ENCODE assay signal across 20 mouse cellular contexts in the genomic region with DNA sequence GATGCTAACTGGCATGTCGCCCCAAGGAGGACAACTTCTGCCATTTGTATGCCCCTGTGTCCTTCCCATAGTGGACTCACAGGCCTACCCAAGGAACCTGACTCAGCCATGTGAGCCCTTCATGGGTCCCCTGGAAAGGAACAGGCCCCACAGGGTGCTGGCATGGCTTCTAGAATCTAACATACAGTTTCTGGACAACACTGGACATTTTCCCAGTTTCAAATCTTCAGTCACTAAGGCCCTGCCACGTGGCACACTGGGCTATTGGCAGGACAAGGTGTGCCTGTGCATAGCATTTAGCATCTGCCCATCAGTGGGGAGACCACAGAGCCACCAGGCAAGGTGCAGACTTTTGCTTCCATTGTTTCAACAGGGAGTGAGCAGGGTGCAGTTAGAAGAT. TPM values are rescaled to one million over a fixed set of nuclear protein-coding genes. Genes with fewer than 3 reads are reported as not detected.
DNase-seq lines count a peak whose midpoint lies in the region; ATAC-seq and TF ChIP-seq lines count a peak whose summit lies in the region.
"Had no signal": no experiment of that assay in that cellular context is flagged by ENCODE, and none has a peak within 500 bp of the region (broad histone marks: within the 10 kb centered on the region; RNA-seq: fewer than 3 reads in every experiment).

No protein-coding gene starts in this region.

- no peak for TF ChIP-seq POLR2A in embryonic fibroblast, embryonic 13.5 days (IDR thresholded peaks at IDR 0.05; ENCODE audit: low read depth, low read length)

- H3K4me3 ChIP-seq in forebrain, embryonic 10.5 days: no peak overlapping the region
- no peak overlapping the region for H3K4me3 ChIP-seq in forebrain, embryonic 15.5 days
- H3K4me3 ChIP-seq in hindbrain, embryonic 15.5 days: no peak overlapping the region
- no peak overlapping the region for H3K4me3 ChIP-seq in hindbrain, embryonic 11.5 days (ENCODE audit: low read depth, low read length)
- no peak overlapping the region for H3K4me3 ChIP-seq in embryonic fibroblast, embryonic 13.5 days (ENCODE audit: insufficient read depth, low read length)
- H3K4me3 ChIP-seq: layer of hippocampus, adult 2 months; stomach, embryonic 15.5 days had no signal

- DNase-seq in forebrain, embryonic 10.5 days (ENCODE audit: extremely low spot score, low spot score): no peak
- DNase-seq in hindbrain, embryonic 11.5 days (ENCODE audit: low spot score): no peak
- peak; percentile 48 for DNase-seq in adipocyte (ENCODE audit: low spot score)
- DNase-seq in spleen, postnatal 10 days (ENCODE audit: low spot score in 2 of 2): no peak
- DNase-seq: adrenal gland, postnatal 10 days; kidney, adult 2 months; kidney, postnatal 10 days; layer of hippocampus, postnatal 36 days; lung, adult 2 months; midbrain, embryonic 14.5 days; right cerebral cortex, postnatal 14 days; spleen, adult 18-20 months; thymus, adult 2 months had no signal

- peaks cover 41% of the 10 kb centered on the region for H3K4me1 ChIP-seq in forebrain, embryonic 10.5 days
- H3K4me1 ChIP-seq in forebrain, embryonic 15.5 days: peaks cover 13% of the 10 kb centered on the region
- H3K4me1 ChIP-seq in hindbrain, embryonic 15.5 days (replicated peaks): peaks cover 24% of the 10 kb centered on the region
- peaks cover 6% of the 10 kb centered on the region; the same call in 1 of the 2 replicates for H3K4me1 ChIP-seq in hindbrain, embryonic 11.5 days (replicated peaks; ENCODE audit: control insufficient read depth, insufficient read depth, low read length)
- peaks cover 35% of the 10 kb centered on the region for H3K4me1 ChIP-seq in embryonic fibroblast, embryonic 13.5 days (ENCODE audit: control insufficient read depth, insufficient read depth, low read length)

- TF ChIP-seq CTCF in embryonic fibroblast, embryonic 13.5 days (IDR thresholded peaks at IDR 0.05; ENCODE audit: borderline replicate concordance, insufficient read depth, low read length): no peak

- 82% methylated on average over 2 of the region's 2 CpGs for WGBS in forebrain, embryonic 10.5 days
- 73% methylated on average over 2 of the region's 2 CpGs for WGBS in forebrain, embryonic 15.5 days
- 70% methylated on average over 2 of the region's 2 CpGs for WGBS in hindbrain, embryonic 15.5 days
- 87% methylated on average over 2 of the region's 2 CpGs for WGBS in hindbrain, embryonic 11.5 days

- no peak overlapping the region for H3K9ac ChIP-seq in forebrain, embryonic 15.5 days (replicated peaks)
- H3K9ac ChIP-seq in hindbrain, embryonic 15.5 days: no peak overlapping the region
- no peak overlapping the region for H3K9ac ChIP-seq in hindbrain, embryonic 11.5 days (ENCODE audit: low read depth, low read length)
- H3K9ac ChIP-seq: stomach, embryonic 15.5 days had no signal

- H3K27ac ChIP-seq in forebrain, embryonic 10.5 days: 0 out of 2 replicates have a peak overlapping the region, but pooled peaks have one; percentile 48
- H3K27ac ChIP-seq in forebrain, embryonic 15.5 days (replicated peaks): no peak overlapping the region
- H3K27ac ChIP-seq in hindbrain, embryonic 15.5 days (replicated peaks): 0 out of 2 replicates have a peak overlapping the region, but pooled peaks have one; percentile 20
- H3K27ac ChIP-seq in hindbrain, embryonic 11.5 days (ENCODE audit: low read depth, low read length): no peak overlapping the region
- peak overlapping the region; percentile 70 for H3K27ac ChIP-seq in embryonic fibroblast, embryonic 13.5 days (ENCODE audit: insufficient read depth, low read length)
- H3K27ac ChIP-seq: layer of hippocampus, adult 2 months had no signal

- no peaks in the 10 kb centered on the region for H3K9me3 ChIP-seq in forebrain, embryonic 10.5 days
- no peaks in the 10 kb centered on the region for H3K9me3 ChIP-seq in forebrain, embryonic 15.5 days
- no peaks in the 10 kb centered on the region for H3K9me3 ChIP-seq in hindbrain, embryonic 15.5 days
- no peaks in the 10 kb centered on the region for H3K9me3 ChIP-seq in hindbrain, embryonic 11.5 days (ENCODE audit: control insufficient read depth, low read length)
- H3K9me3 ChIP-seq: megakaryocyte, embryonic 14.5 days; stomach, embryonic 15.5 days had no signal

- H3K36me3 ChIP-seq in forebrain, embryonic 10.5 days (replicated peaks): no peaks in the 10 kb centered on the region
- no peaks in the 10 kb centered on the region for H3K36me3 ChIP-seq in forebrain, embryonic 15.5 days
- no peaks in the 10 kb centered on the region for H3K36me3 ChIP-seq in hindbrain, embryonic 15.5 days
- no peaks in the 10 kb centered on the region for H3K36me3 ChIP-seq in hindbrain, embryonic 11.5 days (ENCODE audit: control insufficient read depth, insufficient read depth, low read length)

- no peak for ATAC-seq in forebrain, embryonic 15.5 days (replicated peaks)
- no peak for ATAC-seq in hindbrain, embryonic 15.5 days (ENCODE audit: low FRiP score, low read depth)
- ATAC-seq in hindbrain, embryonic 11.5 days (ENCODE audit: low FRiP score): no peak

- no peak overlapping the region for H3K4me2 ChIP-seq in forebrain, embryonic 15.5 days (replicated peaks)
- H3K4me2 ChIP-seq in hindbrain, embryonic 15.5 days: no peak overlapping the region
- no peak overlapping the region for H3K4me2 ChIP-seq in hindbrain, embryonic 11.5 days (replicated peaks; ENCODE audit: low read depth, low read length)
- H3K4me2 ChIP-seq: liver, embryonic 11.5 days; stomach, embryonic 15.5 days had no signal

- peaks cover 40% of the 10 kb centered on the region for H3K27me3 ChIP-seq in forebrain, embryonic 10.5 days (ENCODE audit: poor library complexity, severe bottlenecking)
- H3K27me3 ChIP-seq in forebrain, embryonic 15.5 days: no peaks in the 10 kb centered on the region
- no peaks in the 10 kb centered on the region for H3K27me3 ChIP-seq in hindbrain, embryonic 15.5 days
- H3K27me3 ChIP-seq in hindbrain, embryonic 11.5 days (ENCODE audit: control insufficient read depth, insufficient read depth, low read length): no peaks in the 10 kb centered on the region
- H3K27me3 ChIP-seq: stomach, embryonic 15.5 days had no signal

RNA-seq across cellular contexts. Expression of a gene that starts 24.0 kb away (rescaled TPM):
- 9.0 and 11.2 TPM in 2 replicates for polyA plus RNA-seq in forebrain, embryonic 10.5 days (2016; fragmentation: Nextera tagmentation; extraction: Ambion mirVana)
- 6.0 and 6.8 TPM in 2 replicates for polyA plus RNA-seq in forebrain, embryonic 15.5 days (2015; fragmentation: Nextera tagmentation; extraction: Ambion mirVana)
- 7.4 and 9.5 TPM in 2 replicates for polyA plus RNA-seq in hindbrain, embryonic 15.5 days (2015; fragmentation: Nextera tagmentation; extraction: Ambion mirVana)
- 11.7 and 12.0 TPM in 2 replicates for polyA plus RNA-seq in hindbrain, embryonic 11.5 days (2014; fragmentation: Nextera tagmentation; extraction: Ambion mirVana)
- polyA plus RNA-seq in embryonic fibroblast, embryonic 13.5 days (2011; ENCODE audit: insufficient read length, low read depth, missing spikeins): 36.4 and 40.9 TPM in 2 replicates

RNA-seq across cellular contexts. Expression of a gene that starts 30.0 kb away (rescaled TPM):
- polyA plus RNA-seq in forebrain, embryonic 10.5 days (2016; fragmentation: Nextera tagmentation; extraction: Ambion mirVana): 3.0 TPM in 2 replicates
- 1.2 and 1.5 TPM in 2 replicates for polyA plus RNA-seq in forebrain, embryonic 15.5 days (2015; fragmentation: Nextera tagmentation; extraction: Ambion mirVana)
- 3.0 and 3.4 TPM in 2 replicates for polyA plus RNA-seq in hindbrain, embryonic 15.5 days (2015; fragmentation: Nextera tagmentation; extraction: Ambion mirVana)
- polyA plus RNA-seq in hindbrain, embryonic 11.5 days (2014; fragmentation: Nextera tagmentation; extraction: Ambion mirVana): 2.1 and 2.8 TPM in 2 replicates
- 59.2 and 64.8 TPM in 2 replicates for polyA plus RNA-seq in embryonic fibroblast, embryonic 13.5 days (2011; ENCODE audit: insufficient read length, low read depth, missing spikeins)

Comparison
In these comparisons a context has a peak if more than half of its experiments do, and no peak if none do; other contexts are left out.
1. H3K27ac ChIP-seq: peak in forebrain, embryonic 10.5 days (single experiment), hindbrain, embryonic 15.5 days (single experiment) and embryonic fibroblast, embryonic 13.5 days (single experiment); none in forebrain, embryonic 15.5 days (single experiment) and hindbrain, embryonic 11.5 days (single experiment).
2. RNA of a gene that starts 30.0 kb away (polyA plus RNA-seq): 59.2 to 64.8 TPM in embryonic fibroblast, embryonic 13.5 days; 3.0 to 3.4 TPM in hindbrain, embryonic 15.5 days, 3.0 TPM in forebrain, embryonic 10.5 days, 2.1 to 2.8 TPM in hindbrain, embryonic 11.5 days and 1.2 to 1.5 TPM in forebrain, embryonic 15.5 days; every median in the first group is over 10 times any median in the second.